Mouse (Mus musculus): Measurements from ENCODE around the gene Pask.

Gene Pask

DNA sequence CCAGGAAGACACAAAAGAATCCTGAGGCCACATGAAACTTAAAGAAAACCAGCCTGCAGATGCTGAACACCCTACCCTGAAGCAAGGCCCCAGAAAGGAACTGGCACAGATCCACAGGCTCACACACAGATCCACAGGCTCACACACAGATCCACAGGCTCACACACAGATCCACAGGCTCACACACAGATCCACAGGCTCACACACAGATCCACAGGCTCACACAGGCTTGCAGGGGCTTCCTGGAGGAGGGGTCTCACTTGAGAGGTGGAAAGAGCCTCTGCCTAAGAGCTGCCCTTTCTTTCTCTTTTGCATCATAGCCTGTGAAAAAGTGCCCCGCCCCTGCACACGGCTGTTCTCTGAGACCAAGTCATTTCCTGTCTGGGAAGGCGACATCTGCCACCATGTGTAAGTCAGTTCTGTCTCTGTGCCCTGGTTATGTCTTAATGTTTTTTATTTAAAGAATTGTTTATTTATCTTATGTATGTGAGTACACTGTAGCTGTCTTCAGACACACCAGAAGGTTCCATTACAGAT lies 53.5 kb downstream of the Pask start:
- DNase-seq (ENCODE audit: low read depth, low spot score) = peak; percentile 30

GRCm38 (mm10) chr1:93277041-93277440 lies 66.2 kb downstream of the Pask start:
- DNase-seq (ENCODE audit: low read depth, low spot score) = no peak

GRCm38 (mm10) chr1:93275561-93275960 lies 67.7 kb downstream of the Pask start:
- no peak for DNase-seq (ENCODE audit: low read depth, low spot score)

- DNase-seq (ENCODE audit: low read depth, low spot score) = peak; percentile 34
Observed at GRCm38 (mm10) chr1:93272409-93272821, 70.9 kb downstream of the Pask start.

DNA sequence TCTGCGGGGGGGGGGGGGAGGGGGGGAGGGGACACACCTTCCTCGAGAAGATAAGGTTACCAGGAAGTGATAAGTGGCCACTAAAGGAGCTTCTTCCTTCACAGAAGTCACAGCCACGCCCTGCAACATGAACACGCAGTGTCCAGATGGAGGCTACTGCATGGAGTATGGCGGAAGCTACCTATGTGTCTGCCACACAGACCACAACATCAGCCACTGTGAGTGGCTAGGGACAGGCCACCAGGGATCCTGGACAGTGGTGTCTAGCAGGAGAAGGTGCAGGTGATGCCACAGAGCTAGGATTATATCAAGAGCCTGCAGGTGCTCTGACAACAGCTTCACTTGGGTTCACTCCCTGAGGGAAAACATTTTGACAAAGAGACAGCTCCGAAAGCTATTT lies 71.5 kb downstream of the Pask start:
- no peak for DNase-seq (ENCODE audit: low read depth, low spot score)

DNA sequence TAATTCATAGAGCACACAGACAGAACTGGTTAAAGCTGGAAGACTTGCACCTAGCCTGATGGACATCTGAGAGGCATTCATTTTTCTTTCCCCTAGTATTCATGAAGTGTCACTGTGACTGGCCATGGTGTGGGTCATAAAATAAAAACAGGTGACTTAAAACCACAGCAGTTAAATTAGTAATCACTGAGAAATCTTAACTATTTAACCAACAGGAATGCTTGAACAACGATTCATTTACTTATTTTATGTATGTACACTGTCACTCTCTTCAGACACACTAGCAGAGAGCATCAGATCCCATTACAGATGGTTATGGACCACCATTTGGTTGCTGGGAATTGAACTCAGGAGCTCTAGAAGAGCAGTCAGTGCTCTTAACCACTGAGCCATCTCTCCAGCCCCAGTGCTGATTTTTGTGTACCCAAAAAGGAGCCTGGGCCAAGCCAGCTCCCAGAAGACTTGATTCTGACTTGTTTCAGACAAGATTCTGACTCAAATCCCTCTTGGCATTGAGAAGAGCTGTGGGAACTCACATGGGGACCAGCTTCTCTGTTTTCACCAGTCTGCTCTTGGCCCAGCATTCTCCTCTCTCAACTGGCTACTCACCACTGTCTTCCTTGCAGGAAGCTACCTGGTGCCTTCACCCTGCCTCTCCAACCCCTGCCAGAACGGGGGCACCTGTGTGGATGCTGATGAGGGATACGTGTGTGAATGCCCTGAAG lies 72.6 kb downstream of the Pask start:
- no peak for DNase-seq (ENCODE audit: low read depth, low spot score)

DNA sequence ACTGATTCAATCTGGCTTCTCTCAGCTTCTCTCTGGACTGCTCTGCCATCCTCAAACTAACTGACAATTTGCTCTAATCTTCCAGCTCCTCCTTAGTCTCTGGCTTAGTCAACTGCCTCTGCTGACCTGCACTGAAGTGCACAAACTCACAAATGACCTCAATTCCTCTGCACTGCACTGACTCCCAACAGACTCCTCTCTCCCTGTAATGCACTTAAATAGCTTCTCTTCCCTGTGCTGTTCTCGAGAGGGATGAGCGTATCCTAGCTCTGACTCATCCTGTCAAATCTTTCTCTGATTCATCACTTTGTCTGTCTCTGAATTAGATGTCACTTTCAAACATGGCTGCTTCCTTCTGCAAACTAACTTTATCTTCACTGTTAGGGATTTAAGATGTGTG lies 75.0 kb downstream of the Pask start:
- DNase-seq (ENCODE audit: low read depth, low spot score) = no peak

GRCm38 (mm10) chr1:93267207-93267606 lies 76.1 kb downstream of the Pask start:
- DNase-seq (ENCODE audit: low read depth, low spot score) = no peak

All from CD4-positive, CD25-positive, alpha-beta regulatory T cell, adult 2 months (primary cell).